Mouse (Mus musculus): Measurements from ENCODE around the gene Gm3453.
"Not testable (repeated sequence)": the region's sequence is repeated elsewhere in the genome, so short reads cannot be mapped to it uniquely, and the experiment has no call there.

Gene Gm3453

GRCm38 (mm10) chr14:5979037-5979436, at the start of gene Gm3453:
TSS of gene Gm3453 (minus strand) at chr14:5979137.
- not testable (repeated sequence) for DNase-seq (ENCODE audit: low read depth, low spot score)

DNA sequence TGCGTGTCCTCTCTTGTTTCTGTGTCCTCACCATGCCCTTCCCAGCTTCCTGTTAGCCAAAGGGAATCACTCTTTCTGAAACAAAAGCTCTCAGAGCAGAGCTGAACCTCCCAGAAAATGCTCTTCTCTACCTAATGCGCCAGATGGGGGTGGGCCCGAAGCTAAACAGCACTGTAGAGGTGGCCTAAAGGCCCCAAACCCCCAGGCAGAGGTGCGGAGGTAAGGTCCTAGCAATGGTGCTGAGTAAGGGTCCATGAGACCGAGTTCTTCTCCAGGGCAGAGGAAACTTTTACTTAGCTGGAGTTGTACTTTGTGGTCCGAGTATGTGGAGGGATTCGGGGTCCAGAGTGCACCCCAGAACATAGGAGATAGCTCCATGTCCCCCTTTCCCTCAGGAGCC, 8.2 kb upstream of the Gm3453 start:
- DNase-seq (ENCODE audit: low read depth, low spot score) = not testable (repeated sequence)

GRCm38 (mm10) chr14:5962441-5962840, 16.5 kb downstream of the Gm3453 start:
- not testable (repeated sequence) for DNase-seq (ENCODE audit: low read depth, low spot score)

- not testable (repeated sequence) for DNase-seq (ENCODE audit: low read depth, low spot score)
Measured at GRCm38 (mm10) chr14:5961635-5962034, 17.3 kb downstream of the Gm3453 start, which contains the start of gene Gm3248. TSS of gene Gm3248 (minus strand) at chr14:5961745.

DNA sequence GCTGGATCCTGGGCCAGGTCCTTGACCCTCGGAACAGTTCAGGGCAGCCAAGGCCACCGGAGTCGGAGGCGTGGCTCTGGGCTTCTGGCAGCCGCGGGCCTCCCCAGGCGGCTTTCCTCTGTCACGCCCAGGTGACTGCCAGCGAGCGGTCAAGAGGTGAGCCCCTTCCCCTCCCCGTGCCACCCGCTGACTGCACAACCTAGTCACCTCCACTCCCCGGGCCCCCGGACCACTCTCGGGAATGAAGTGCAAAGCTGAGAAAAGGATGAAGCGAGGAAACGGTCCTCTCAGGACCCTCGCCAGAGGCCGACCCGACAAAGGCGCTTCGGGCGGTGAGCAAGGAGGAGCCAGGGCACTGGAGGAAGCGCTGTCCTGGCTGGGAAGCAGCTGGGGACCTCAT, 17.8 kb downstream of the Gm3453 start:
- DNase-seq (ENCODE audit: low read depth, low spot score) = not testable (repeated sequence)

GRCm38 (mm10) chr14:5960479-5960878, 18.5 kb downstream of the Gm3453 start:
- DNase-seq (ENCODE audit: low read depth, low spot score) = not testable (repeated sequence)

DNA sequence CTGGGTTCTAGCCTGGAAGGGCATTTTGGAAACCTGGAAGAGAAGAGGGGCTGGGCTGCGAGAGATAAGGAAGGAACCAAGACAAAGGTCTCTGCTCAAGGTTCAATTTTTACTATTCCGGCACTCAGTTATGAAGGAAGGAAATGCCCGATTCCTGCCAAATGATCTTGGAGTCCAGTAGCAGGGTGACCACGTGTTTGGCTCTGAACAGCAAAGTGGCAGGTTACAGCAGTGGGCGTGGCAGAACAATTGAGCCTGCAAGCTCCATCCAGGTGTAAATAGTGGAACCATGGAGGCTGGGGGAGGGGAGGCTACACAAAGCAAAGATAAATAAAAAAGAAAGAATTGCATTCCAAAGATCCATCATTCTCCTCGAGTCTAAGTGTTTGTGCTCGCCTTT, 55.7 kb downstream of the Gm3453 start:
- not testable (repeated sequence) for DNase-seq (ENCODE audit: low read depth, low spot score)
